Mouse (Mus musculus) ES-E14 (cell line): Measurements from ENCODE around the gene Tmem161b. TPM values are rescaled to one million over a fixed set of nuclear protein-coding genes. Genes with fewer than 3 reads are reported as not detected.
A peak's percentile ranks its signal among the peaks of the same experiment; 100 is the strongest.
"Not testable (repeated sequence)": the region's sequence is repeated elsewhere in the genome, so short reads cannot be mapped to it uniquely, and the experiment has no call there.

Experiments used
- DNase-seq: peaks from one replicate; pipeline ENCODE4 v3.0.0-alpha.2; 2013; ENCODE audit warnings: low read depth, low spot score
- H3K27ac ChIP-seq: 2 replicates; pipeline ENCODE4 v1.5.1; 2012; ENCODE audit warnings: low read depth, mild to moderate bottlenecking, low read length, moderate library complexity, mixed read lengths; ENCODE audit not compliant: poor library complexity, insufficient read depth, severe bottlenecking
- H3K36me3 ChIP-seq: 2 replicates; pipeline ENCODE4 v1.6.1; 2012; ENCODE audit warnings: mild to moderate bottlenecking, low read length, moderate library complexity, mixed read lengths; ENCODE audit not compliant: control insufficient read depth, poor library complexity, insufficient read depth, severe bottlenecking
- H3K4me1 ChIP-seq, 2 experiments: fragments of 150-350 bp in 1 of 2; sonication (generic) in 1 of 2; 2 replicates each; pipeline ENCODE4 v1.6.1; 2012; ENCODE audit warnings: low read length in 2 of 2, mild to moderate bottlenecking in 1 of 2, mixed read lengths in 1 of 2; ENCODE audit not compliant: control insufficient read depth in 2 of 2, insufficient read depth in 2 of 2, poor library complexity in 1 of 2
- H3K4me3 ChIP-seq, 2 experiments: fragments of 150-350 bp in 1 of 2; sonication (generic) in 1 of 2; 2 replicates each; pipeline ENCODE4 v1.5.1; 2012; ENCODE audit warnings: low read length in 2 of 2, low read depth in 1 of 2, mild to moderate bottlenecking in 1 of 2, mixed read lengths in 1 of 2; ENCODE audit not compliant: insufficient read depth in 1 of 2, poor library complexity in 1 of 2, severe bottlenecking in 1 of 2
- H3K9ac ChIP-seq: 2 replicates; pipeline ENCODE4 v1.6.1; 2012; ENCODE audit warnings: low read depth, mild to moderate bottlenecking, low read length, mixed read lengths; ENCODE audit not compliant: poor library complexity, insufficient read depth, severe bottlenecking
- H3K9me3 ChIP-seq: fragments of 150-350 bp; sonication (generic); 2 replicates; pipeline ENCODE4 v1.6.1; 2012; ENCODE audit warnings: low read depth, mild to moderate bottlenecking, low read length; ENCODE audit not compliant: control insufficient read depth, insufficient read depth
- CHD2 ChIP-seq: IDR thresholded peaks from 2 replicates; pipeline ENCODE4 v1.6.1; 2014; ENCODE audit warnings: mild to moderate bottlenecking, low read depth, low read length, inconsistent platforms
- HCFC1 ChIP-seq: IDR thresholded peaks from 2 replicates; pipeline ENCODE4 v1.6.1; 2012; ENCODE audit warnings: low read length, inconsistent platforms, borderline replicate concordance; ENCODE audit not compliant: insufficient read depth
- MAFK ChIP-seq: IDR thresholded peaks from 2 replicates; pipeline ENCODE4 v1.6.1; 2014; ENCODE audit warnings: mild to moderate bottlenecking, low read depth, low read length, inconsistent platforms; ENCODE audit not compliant: insufficient read depth
- ZC3H11A ChIP-seq: IDR thresholded peaks from 2 replicates; pipeline ENCODE4 v1.6.1; 2012; ENCODE audit warnings: low read depth, mild to moderate bottlenecking, inconsistent platforms, low read length, borderline replicate concordance
- ZNF384 ChIP-seq: IDR thresholded peaks from 2 replicates; pipeline ENCODE4 v1.6.1; 2012; ENCODE audit warnings: low read depth, low read length, inconsistent platforms
- in situ Hi-C, 2 experiments: fragments of 600-800 bp; cut with MboI; formaldehyde crosslinking; loops; one replicate each; pipeline ENCODE4 v1.15.1; 2025; ENCODE audit warnings: low sequenced_read_pairs in 2 of 2, inconsistent platforms in 1 of 2; ENCODE audit not compliant: unreplicated experiment in 2 of 2
- total RNA-seq: library from RNA; depleted of rRNA; stranded (reverse); fragments of 300-350 nt; gene quantifications from 2 replicates; pipeline ENCODE4 v1.2.3, GENCODE M21; 2012; rRNA removed

Gene Tmem161b
- 34.4 and 35.5 TPM in 2 replicates for total RNA-seq

- Histone ChIP-seq H3K27ac (peak within 1 kb of the TSS; percentile 44; the same call in 1 of the 2 replicates), H3K4me3 (peak within 1 kb of the TSS; percentile 93 to 96), H3K9me3 (no peaks in the 10 kb centered on the region), H3K36me3 (no peaks in the 10 kb centered on the region), H3K9ac (peak within 1 kb of the TSS; percentile 88), H3K4me1 (no peaks in the 10 kb centered on the region; a peak in 1 of 4 replicates)
- TF ChIP-seq ZC3H11A (no peak), ZNF384 (no peak), HCFC1 (no peak), MAFK (no peak), CHD2 (no peak)
- peak; percentile 84 for DNase-seq
- in situ Hi-C loops = no loop called here
These were observed at the start of gene Tmem161b for GRCm38 (mm10) chr13:84221820-84222681. Gene Tmem161b, plus strand, starts transcription at chr13:84222296.

GRCm38 (mm10) chr13:84185835-84186234 lies 36.3 kb upstream of the Tmem161b start:
- H3K4me1 ChIP-seq, H3K4me3 ChIP-seq, DNase-seq, H3K36me3 ChIP-seq, H3K27ac ChIP-seq, H3K9me3 ChIP-seq, in situ Hi-C loops, H3K9ac ChIP-seq: not testable (repeated sequence)

- no peak for TF ChIP-seq ZC3H11A
- TF ChIP-seq MAFK = no peak
- no peak for TF ChIP-seq ZNF384
- no peak for TF ChIP-seq CHD2
- TF ChIP-seq HCFC1 = no peak
- no peak overlapping the region for H3K4me3 ChIP-seq
- H3K9ac ChIP-seq = no peak overlapping the region
- no peaks in the 10 kb centered on the region for H3K9me3 ChIP-seq
- no peaks in the 10 kb centered on the region for H3K36me3 ChIP-seq
- no peak for DNase-seq
- H3K4me1 ChIP-seq = no peaks in the 10 kb centered on the region
- in situ Hi-C loops = no loop called here
- H3K27ac ChIP-seq = no peak overlapping the region
These were observed 29.4 kb upstream of the Tmem161b start for GRCm38 (mm10) chr13:84192723-84193122.

GRCm38 (mm10) chr13:84222682-84222992 lies 541 bp downstream of the Tmem161b start:
- DNase-seq = no peak
- Histone ChIP-seq H3K9me3 (no peaks in the 10 kb centered on the region), H3K4me3 (peak overlapping the region; percentile 93 to 96), H3K9ac (peak overlapping the region; percentile 88), H3K36me3 (no peaks in the 10 kb centered on the region), H3K4me1 (no peaks in the 10 kb centered on the region; a peak in 1 of 4 replicates), H3K27ac (peak overlapping the region; percentile 44; the same call in 1 of the 2 replicates)
- no peak for TF ChIP-seq ZNF384
- in situ Hi-C loops = no loop called here

- Histone ChIP-seq H3K36me3 (no peaks in the 10 kb centered on the region), H3K9ac (peak overlapping the region; percentile 88; the same call in 1 of the 2 replicates), H3K9me3 (no peaks in the 10 kb centered on the region), H3K4me3 (peak overlapping the region; percentile 93 to 96), H3K4me1 (no peaks in the 10 kb centered on the region; a peak in 1 of 4 replicates), H3K27ac (no peak overlapping the region)
- TF ChIP-seq ZNF384 (no peak), CHD2 (no peak), MAFK (no peak), ZC3H11A (no peak), HCFC1 (no peak)
- DNase-seq = no peak
- in situ Hi-C loops = no loop called here
These were observed 922 bp downstream of the Tmem161b start for GRCm38 (mm10) chr13:84223018-84223417.
